Mouse (Mus musculus) heart, adult 2 months (tissue): ENCODE data around the gene Ly6g6e.
A peak's percentile ranks its signal among the peaks of the same experiment; 100 is the strongest.

Source experiments
- CTCF ChIP-seq: fragments of 200-600 bp; IDR thresholded peaks from 2 replicates; pipeline ENCODE4 v1.8.1; 2022; ENCODE audit warnings: antibody characterized with exemption, mild to moderate bottlenecking, moderate library complexity
- POLR2A ChIP-seq: fragments of 200-500 bp; IDR thresholded peaks from 2 replicates; pipeline ENCODE4 v1.6.1; 2011; ENCODE audit warnings: mild to moderate bottlenecking, low read depth, low read length, control low read depth; ENCODE audit not compliant: insufficient read depth

GRCm38 (mm10) chr17:35046681-35047455 is 29.8 kb upstream of the Ly6g6e start, which contains the start of gene Msh5:
- TF ChIP-seq CTCF (no peak), POLR2A (peak; percentile 59; the same call in 1 of the 2 replicates)
